Mouse (Mus musculus): ENCODE data around the gene Glce. TPM values are rescaled to one million over a fixed set of nuclear protein-coding genes. Genes with fewer than 3 reads are reported as not detected.

The Glce gene
- 10 to 100 TPM; 19.6 to 22.5 TPM for total RNA-seq (2021)
- long read RNA-seq, experiment 1, full-length matches to known transcripts, result 4 of 8 reads
- long read RNA-seq, experiment 1, partial matches to known transcripts, result 0 of 8 reads
- long read RNA-seq, experiment 1, other reads (novel, unspliced or antisense), result 4 of 8 reads
- long read RNA-seq, experiment 2, full-length matches to known transcripts, result 13 of 17 reads
- long read RNA-seq, experiment 2, partial matches to known transcripts, result 0 of 17 reads
- long read RNA-seq, experiment 2, other reads (novel, unspliced or antisense), result 4 of 17 reads

- DNase-seq (ENCODE audit: low spot score in 2 of 2), result peak; percentile 98 to 99
Observed at GRCm38 (mm10) chr9:62122508-62123215, at the start of gene Glce. Gene Glce, minus strand, starts transcription at chr9:62122655.

GRCm38 (mm10) chr9:62172239-62172638 lies 49.8 kb upstream of the Glce start:
- DNase-seq (ENCODE audit: low spot score in 2 of 2), result no peak

GRCm38 (mm10) chr9:62170921-62171320 lies 48.5 kb upstream of the Glce start:
- DNase-seq (ENCODE audit: low spot score in 2 of 2), result no peak

GRCm38 (mm10) chr9:62166621-62167020 lies 44.2 kb upstream of the Glce start:
- no peak for DNase-seq (ENCODE audit: low spot score in 2 of 2)

- DNase-seq (ENCODE audit: low spot score in 2 of 2), result no peak
Observed at GRCm38 (mm10) chr9:62166186-62166585, 43.7 kb upstream of the Glce start.

- no peak for DNase-seq (ENCODE audit: low spot score in 2 of 2)
Observed at GRCm38 (mm10) chr9:62162889-62163291, 40.4 kb upstream of the Glce start.

GRCm38 (mm10) chr9:62160788-62161187 lies 38.3 kb upstream of the Glce start:
- no peak for DNase-seq (ENCODE audit: low spot score in 2 of 2)

- DNase-seq (ENCODE audit: low spot score in 2 of 2), result no peak
Observed at GRCm38 (mm10) chr9:62158746-62159145, 36.3 kb upstream of the Glce start.

- DNase-seq (ENCODE audit: low spot score in 2 of 2), result no peak
Observed at GRCm38 (mm10) chr9:62155821-62156220, 33.4 kb upstream of the Glce start.

GRCm38 (mm10) chr9:62155400-62155799 lies 32.9 kb upstream of the Glce start:
- DNase-seq (ENCODE audit: low spot score in 2 of 2), result no peak

GRCm38 (mm10) chr9:62154956-62155355 lies 32.5 kb upstream of the Glce start:
- no peak for DNase-seq (ENCODE audit: low spot score in 2 of 2)

- no peak for DNase-seq (ENCODE audit: low spot score in 2 of 2)
Observed at GRCm38 (mm10) chr9:62154551-62154950, 32.1 kb upstream of the Glce start.

- DNase-seq (ENCODE audit: low spot score in 2 of 2), result peak; percentile 27 to 63
Observed at GRCm38 (mm10) chr9:62153263-62153662, 30.8 kb upstream of the Glce start.

GRCm38 (mm10) chr9:62152506-62152905 lies 30.1 kb upstream of the Glce start:
- DNase-seq (ENCODE audit: low spot score in 2 of 2), result no peak

- DNase-seq (ENCODE audit: low spot score in 2 of 2), result no peak
Observed at GRCm38 (mm10) chr9:62145198-62145597, 22.7 kb upstream of the Glce start.

GRCm38 (mm10) chr9:62143428-62143827 lies 21.0 kb upstream of the Glce start:
- DNase-seq (ENCODE audit: low spot score in 2 of 2), result no peak

GRCm38 (mm10) chr9:62139027-62139426 lies 16.6 kb upstream of the Glce start:
- DNase-seq (ENCODE audit: low spot score in 2 of 2), result no peak

- peak; percentile 23 to 52 for DNase-seq (ENCODE audit: low spot score in 2 of 2)
Observed at GRCm38 (mm10) chr9:62137259-62137658, 14.8 kb upstream of the Glce start.

- no peak for DNase-seq (ENCODE audit: low spot score in 2 of 2)
Observed at GRCm38 (mm10) chr9:62132005-62132782, 9.7 kb upstream of the Glce start.

GRCm38 (mm10) chr9:62130746-62131145 lies 8.3 kb upstream of the Glce start:
- DNase-seq (ENCODE audit: low spot score in 2 of 2), result no peak

GRCm38 (mm10) chr9:62128056-62128455 lies 5.6 kb upstream of the Glce start:
- DNase-seq (ENCODE audit: low spot score in 2 of 2), result no peak

- peak; percentile 53 to 70 for DNase-seq (ENCODE audit: low spot score in 2 of 2)
Observed at GRCm38 (mm10) chr9:62125986-62126575, 3.6 kb upstream of the Glce start.
